8 mouse cellular contexts compared by ENCODE assay signal in genomic region chr14:101607631-101608518, GRCm38 (mm10). TPM values are rescaled to one million over a fixed set of nuclear protein-coding genes. Genes with fewer than 3 reads are reported as not detected.
DNase-seq lines count a peak whose midpoint lies in the region; ATAC-seq lines count a peak whose summit lies in the region.

No protein-coding gene starts in this region.

- H3K4me3 ChIP-seq in forebrain, embryonic 16.5 days (replicated peaks; ENCODE audit: low read length), result peak overlapping the region; percentile 96

- H3K36me3 ChIP-seq in forebrain, embryonic 16.5 days (ENCODE audit: control insufficient read depth, insufficient read depth), result no peaks in the 10 kb centered on the region

- no peaks in the 10 kb centered on the region for H3K9me3 ChIP-seq in forebrain, embryonic 16.5 days (ENCODE audit: control insufficient read depth, low read length)

- H3K9ac ChIP-seq in forebrain, embryonic 16.5 days (replicated peaks; ENCODE audit: low read depth, low read length), result peak overlapping the region; percentile 79

- H3K4me1 ChIP-seq in forebrain, embryonic 16.5 days (replicated peaks; ENCODE audit: control insufficient read depth, insufficient read depth, low read length), result peaks cover 6% of the 10 kb centered on the region

- H3K27ac ChIP-seq in forebrain, embryonic 16.5 days (ENCODE audit: low read length), result no peak overlapping the region; the same call in 1 of the 2 replicates

- DNase-seq in R1 (ENCODE audit: low read depth, low spot score), result peak; percentile 68
- peak; percentile 69 for DNase-seq in cerebellum, adult 11-12 months
- peak; percentile 25 to 51 for DNase-seq in heart, postnatal 36 days
- peak; percentile 10 to 22 for DNase-seq in layer of hippocampus, postnatal 25 days (ENCODE audit: extremely low spot score in 1 of 2, low spot score in 1 of 2)
- peak; percentile 20 to 43 for DNase-seq in right cerebral cortex, adult 2 months (ENCODE audit: low spot score in 2 of 2)
- DNase-seq in spleen, adult 12 weeks (ENCODE audit: low spot score), result no peak

- H3K27me3 ChIP-seq in forebrain, embryonic 16.5 days (replicated peaks; ENCODE audit: control insufficient read depth, insufficient read depth, low read length), result no peaks in the 10 kb centered on the region

- intact Hi-C loops in heart, postnatal 36 days (cut with DNase I), result loop anchor here (2.0 to 5.0 kb wide), 2 partner anchors 44 to 49 kb away; partner anchors contain the start of gene Uchl3

- under 1% methylated on average over 62 of the region's 62 CpGs for WGBS in forebrain, embryonic 16.5 days

- H3K4me2 ChIP-seq in forebrain, embryonic 16.5 days (ENCODE audit: low read length), result peak overlapping the region; percentile 98

- ATAC-seq in forebrain, embryonic 16.5 days, result peak; percentile 66
- ATAC-seq in megakaryocyte, adult 5-6 weeks (ENCODE audit: poor library complexity, severe bottlenecking), result peak; percentile 10

RNA-seq across cellular contexts. Expression of gene Tbc1d4, which starts 1.1 kb away (rescaled TPM):
- 8.1 and 9.2 TPM in 2 replicates for polyA plus RNA-seq in forebrain, embryonic 16.5 days (2015; fragmentation: Nextera tagmentation; extraction: Ambion mirVana)
- 10 to 100 TPM; 64.9 to 93.1 TPM for total RNA-seq in heart, postnatal 36 days (2021)
- 1 to 10 TPM; 9.2 to 9.4 TPM for total RNA-seq in layer of hippocampus, postnatal 25 days (2021)
- total RNA-seq in megakaryocyte, adult 5-6 weeks (2015), result 11.5 and 12.4 TPM in 2 replicates
- total RNA-seq in megakaryocyte, adult 5-6 weeks (2017), result 7.4 and 8.3 TPM in 2 replicates

RNA-seq across cellular contexts. Expression of gene Commd6, which starts 32.6 kb away (rescaled TPM):
- polyA plus RNA-seq in forebrain, embryonic 16.5 days (2015; fragmentation: Nextera tagmentation; extraction: Ambion mirVana), result 94.6 and 96.8 TPM in 2 replicates
- 10 to 100 TPM; 28.9 to 31.5 TPM for total RNA-seq in heart, postnatal 36 days (2021)
- total RNA-seq in layer of hippocampus, postnatal 25 days (2021), result 10 to 100 TPM; 60.7 to 67.1 TPM
- 47.9 and 51.0 TPM in 2 replicates for total RNA-seq in megakaryocyte, adult 5-6 weeks (2015)
- total RNA-seq in megakaryocyte, adult 5-6 weeks (2017), result 25.7 and 34.9 TPM in 2 replicates

RNA-seq across cellular contexts. Expression of gene Uchl3, which starts 45.9 kb away (rescaled TPM):
- polyA plus RNA-seq in forebrain, embryonic 16.5 days (2015; fragmentation: Nextera tagmentation; extraction: Ambion mirVana), result 235 and 247 TPM in 2 replicates
- total RNA-seq in heart, postnatal 36 days (2021), result 10 to 100 TPM; 36.0 TPM
- 10 to 100 TPM; 47.6 to 51.2 TPM for total RNA-seq in layer of hippocampus, postnatal 25 days (2021)
- 40.1 and 40.6 TPM in 2 replicates for total RNA-seq in megakaryocyte, adult 5-6 weeks (2015)
- total RNA-seq in megakaryocyte, adult 5-6 weeks (2017), result 27.2 and 33.0 TPM in 2 replicates

Comparison
In these comparisons a context has a peak if more than half of its experiments do, and no peak if none do; other contexts are left out.
1. RNA of gene Tbc1d4, which starts 1.1 kb away (total RNA-seq): 64.9 to 93.1 TPM in heart, postnatal 36 days; 7.4 to 12.4 TPM in megakaryocyte, adult 5-6 weeks and 9.2 to 9.4 TPM in layer of hippocampus, postnatal 25 days; every median in the first group is over 4 times any median in the second.